Mouse (Mus musculus): ENCODE data around the gene Esrrg. TPM values are rescaled to one million over a fixed set of nuclear protein-coding genes. Genes with fewer than 3 reads are reported as not detected.

The Esrrg gene
- polyA plus RNA-seq, 1 experiment = 0.60 TPM

DNA sequence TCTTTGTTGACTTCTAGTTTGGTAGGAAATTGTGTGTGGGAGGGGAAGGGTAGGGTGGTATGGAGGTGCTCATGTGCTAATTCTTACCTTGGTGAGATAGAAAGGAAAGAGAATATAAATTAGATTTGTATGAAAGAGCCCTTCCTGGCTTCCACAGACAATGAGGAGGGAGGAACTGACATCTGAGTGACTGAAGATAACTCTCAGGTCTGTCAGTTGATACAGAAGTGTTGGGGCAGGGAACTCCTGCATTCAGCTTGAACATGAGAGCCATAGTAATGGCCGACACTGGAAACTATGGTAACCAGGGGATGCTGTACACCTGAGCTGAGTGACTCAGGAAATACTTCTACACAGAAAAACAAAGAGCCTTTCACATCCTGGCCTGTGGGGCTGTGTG lies 550.1 kb downstream of the Esrrg start:
- 90% methylated on average over 1 of the region's 1 CpGs for WGBS
- DNase-seq (ENCODE audit: low read depth, low spot score) = no peak

DNA sequence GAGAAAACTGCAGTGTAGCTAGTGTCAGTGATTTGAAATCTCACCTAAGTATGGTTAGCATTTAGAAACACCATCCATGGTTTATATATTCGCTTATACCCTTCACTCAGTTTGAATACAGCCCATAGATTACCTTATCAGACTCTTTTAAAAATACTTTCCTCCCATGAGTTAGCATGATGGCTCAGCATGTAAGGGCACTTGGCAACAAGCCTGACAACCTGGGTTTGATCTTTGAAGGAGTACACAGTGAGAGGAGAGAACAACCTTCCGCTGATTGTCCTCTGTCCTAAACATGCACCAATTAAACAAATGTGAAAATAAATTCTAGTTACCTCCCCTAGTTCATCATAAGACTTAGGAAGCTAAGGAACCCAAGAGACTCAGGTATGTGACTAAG lies 550.5 kb downstream of the Esrrg start:
- no peak for DNase-seq (ENCODE audit: low read depth, low spot score)
- 92% methylated on average over 2 of the region's 2 CpGs for WGBS

DNA sequence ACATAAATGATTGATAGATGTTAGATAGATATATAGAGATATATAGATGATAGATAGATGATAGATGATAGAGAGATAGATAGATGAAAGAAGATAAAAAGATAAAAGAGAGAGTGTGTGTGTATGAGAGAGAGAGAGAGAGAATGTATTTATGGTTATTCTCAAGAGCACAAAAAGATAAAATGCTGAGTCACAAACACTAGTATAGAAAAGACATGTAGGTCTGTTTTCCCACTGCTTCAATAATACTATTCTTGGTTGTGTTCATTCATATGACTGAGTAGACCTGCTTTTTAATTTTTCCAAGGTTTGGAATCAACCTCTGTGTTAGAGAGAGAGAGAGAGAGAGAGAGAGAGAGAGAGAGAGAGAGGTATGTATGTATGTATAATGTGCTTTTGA lies 554.5 kb downstream of the Esrrg start:
- no peak for DNase-seq (ENCODE audit: low read depth, low spot score)

DNA sequence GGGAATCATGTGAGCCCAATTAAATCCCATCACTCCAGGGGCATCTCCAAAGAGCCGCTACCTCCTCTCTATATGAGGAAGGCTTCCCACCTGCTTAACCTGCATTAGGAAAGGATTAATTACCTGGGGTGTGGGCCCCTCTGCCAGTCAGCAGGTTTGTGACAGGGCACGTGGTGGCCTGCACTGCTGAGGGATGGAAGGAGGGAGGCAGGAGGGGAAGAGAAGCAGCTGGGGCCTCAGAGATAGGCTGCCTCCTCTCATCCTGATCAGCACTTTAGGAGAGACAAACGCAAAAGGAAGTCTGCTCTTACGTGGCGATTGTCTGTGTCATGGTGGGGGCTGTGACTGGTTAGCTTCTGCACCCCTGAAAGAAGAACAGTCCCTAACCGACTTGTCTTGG lies 555.7 kb downstream of the Esrrg start:
- DNase-seq (ENCODE audit: low read depth, low spot score) = no peak
- WGBS = 70% methylated on average over 6 of the region's 6 CpGs

DNA sequence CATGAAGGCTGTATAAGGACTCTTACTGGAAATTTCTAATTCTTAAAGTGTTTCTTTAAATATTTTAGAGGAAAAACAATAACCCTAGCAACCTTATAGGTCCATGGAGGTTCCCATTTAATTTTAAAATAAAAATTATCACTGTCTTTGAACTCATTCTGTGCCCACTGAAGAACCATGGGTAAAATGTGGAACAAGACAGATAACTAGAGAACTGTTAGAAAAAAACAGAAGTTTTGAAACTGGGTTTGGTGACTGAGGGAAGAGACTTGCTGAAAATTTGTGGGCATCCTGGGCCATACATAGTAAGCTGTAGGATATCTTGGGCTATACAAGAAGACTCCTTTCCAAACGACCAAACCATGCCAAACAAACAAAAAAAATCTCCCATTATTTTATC lies 565.3 kb downstream of the Esrrg start:
- 28% methylated on average over 1 of the region's 1 CpGs for WGBS
- DNase-seq (ENCODE audit: low read depth, low spot score) = no peak

DNA sequence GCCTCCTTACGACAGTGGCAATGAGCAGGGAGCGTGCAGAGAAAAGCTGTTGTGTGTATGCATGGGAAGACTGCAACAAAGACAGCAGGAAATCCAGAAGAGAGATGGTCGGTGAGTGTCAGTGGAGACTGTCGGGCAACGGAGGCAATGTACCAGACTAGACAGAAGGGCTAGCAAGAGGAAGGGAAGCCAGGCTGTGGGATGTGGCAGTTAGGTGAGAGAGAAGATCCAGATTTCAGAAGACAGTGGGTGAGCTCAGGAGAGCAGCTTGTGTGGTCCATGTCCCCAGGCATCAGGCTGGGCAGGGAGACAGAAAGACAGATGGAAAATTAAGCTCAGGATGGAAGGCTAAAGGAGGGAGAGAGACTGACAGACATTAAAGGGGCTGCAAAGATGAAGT lies 574.4 kb downstream of the Esrrg start:
- 94% methylated on average over 5 of the region's 5 CpGs for WGBS
- no peak for DNase-seq (ENCODE audit: low read depth, low spot score)

DNA sequence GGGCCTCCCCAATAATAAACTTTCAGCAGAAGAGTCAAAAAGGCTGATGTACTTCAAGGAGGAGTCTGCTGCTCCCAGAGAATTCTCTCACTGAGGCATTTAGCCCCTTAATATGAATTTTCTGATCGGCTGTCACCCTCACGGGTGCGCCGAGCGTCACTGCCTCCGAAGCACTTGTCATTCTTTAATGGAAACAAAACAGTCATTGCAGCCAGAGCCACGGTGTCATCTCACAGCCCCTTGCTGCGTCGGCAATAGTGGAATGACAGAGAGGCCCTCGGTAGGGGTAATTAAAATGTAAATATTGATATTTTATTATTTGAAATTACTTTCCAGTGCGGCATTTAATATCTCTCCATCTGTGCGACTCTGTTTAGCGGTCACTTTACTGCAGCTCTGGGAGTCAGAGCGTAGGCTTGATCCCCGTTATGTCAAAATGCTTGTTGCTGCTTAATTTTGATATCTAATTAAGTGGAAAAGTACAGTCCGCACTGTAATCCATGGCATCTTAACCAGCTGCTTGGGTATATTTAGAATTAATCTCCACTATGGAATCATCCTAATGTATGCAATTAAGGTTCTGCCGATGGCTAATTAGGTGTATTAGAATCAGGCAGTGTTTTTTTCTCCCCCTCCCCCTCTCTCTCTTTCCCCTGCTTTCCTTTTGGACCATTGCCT lies 578.0 kb downstream of the Esrrg start:
- 76% methylated on average over 17 of the region's 17 CpGs for WGBS
- no peak for DNase-seq (ENCODE audit: low read depth, low spot score)

DNA sequence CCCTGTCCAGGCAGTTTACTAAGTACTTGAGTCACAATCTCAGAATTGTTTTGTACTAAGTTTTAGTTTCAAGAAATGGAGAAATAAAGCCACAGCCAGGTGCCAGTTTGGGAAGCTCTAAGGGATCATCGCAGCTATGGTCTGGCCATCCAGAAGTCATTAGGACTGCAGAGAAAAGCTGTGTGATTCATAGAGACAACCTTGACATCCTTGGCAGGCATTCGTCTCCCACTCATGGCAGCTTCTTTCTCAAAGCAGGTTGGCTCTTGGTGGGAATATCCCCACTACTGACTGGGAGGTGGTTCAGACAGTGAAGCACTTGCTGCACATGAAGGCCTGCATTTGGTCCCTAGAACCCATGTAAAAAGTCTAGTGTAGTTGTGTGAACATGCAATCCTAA lies 584.4 kb downstream of the Esrrg start:
- 88% methylated on average over 2 of the region's 2 CpGs for WGBS
- DNase-seq (ENCODE audit: low read depth, low spot score) = no peak

DNA sequence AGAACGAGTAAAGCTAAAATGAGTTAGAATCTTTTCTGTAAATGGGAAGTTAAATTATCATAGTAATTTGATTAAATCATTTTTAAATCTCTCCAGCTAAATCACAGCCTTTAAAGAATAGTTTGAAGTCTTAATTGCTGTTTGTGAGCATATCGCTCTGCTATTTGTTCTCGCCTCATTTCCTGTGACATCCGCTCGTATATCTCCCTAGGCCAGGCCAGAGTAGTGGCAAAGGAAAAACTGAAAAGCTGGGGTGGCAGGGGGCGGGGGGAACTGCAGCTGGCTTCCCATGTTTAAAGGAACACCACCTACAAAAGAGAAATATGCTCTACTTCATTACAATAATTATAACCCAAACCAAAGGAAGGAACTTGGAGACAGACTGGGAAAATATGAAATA lies 598.8 kb downstream of the Esrrg start:
- WGBS = 77% methylated on average over 6 of the region's 6 CpGs
- DNase-seq (ENCODE audit: low read depth, low spot score) = no peak

DNA sequence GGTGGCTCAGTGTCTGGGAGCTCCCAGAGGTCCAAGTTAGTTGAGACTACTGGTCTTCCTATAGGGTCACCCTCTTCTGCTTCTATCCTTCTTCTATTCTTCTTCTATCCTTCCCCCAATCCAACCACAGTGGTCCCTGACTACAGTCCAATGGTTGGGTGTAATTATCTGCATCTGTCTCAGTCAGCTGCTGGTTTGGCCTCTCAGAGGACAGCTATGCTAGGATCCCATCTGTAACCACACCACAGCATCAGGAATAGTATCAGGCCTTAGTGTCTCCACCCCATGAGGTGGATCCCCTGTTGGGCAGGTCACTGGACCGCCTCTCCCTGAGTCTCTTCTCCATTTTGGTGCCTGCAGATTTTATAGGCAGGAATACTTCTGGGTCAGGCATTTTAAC lies 600.4 kb downstream of the Esrrg start:
- WGBS = 45% methylated on average over 1 of the region's 1 CpGs
- DNase-seq (ENCODE audit: low read depth, low spot score) = no peak

DNA sequence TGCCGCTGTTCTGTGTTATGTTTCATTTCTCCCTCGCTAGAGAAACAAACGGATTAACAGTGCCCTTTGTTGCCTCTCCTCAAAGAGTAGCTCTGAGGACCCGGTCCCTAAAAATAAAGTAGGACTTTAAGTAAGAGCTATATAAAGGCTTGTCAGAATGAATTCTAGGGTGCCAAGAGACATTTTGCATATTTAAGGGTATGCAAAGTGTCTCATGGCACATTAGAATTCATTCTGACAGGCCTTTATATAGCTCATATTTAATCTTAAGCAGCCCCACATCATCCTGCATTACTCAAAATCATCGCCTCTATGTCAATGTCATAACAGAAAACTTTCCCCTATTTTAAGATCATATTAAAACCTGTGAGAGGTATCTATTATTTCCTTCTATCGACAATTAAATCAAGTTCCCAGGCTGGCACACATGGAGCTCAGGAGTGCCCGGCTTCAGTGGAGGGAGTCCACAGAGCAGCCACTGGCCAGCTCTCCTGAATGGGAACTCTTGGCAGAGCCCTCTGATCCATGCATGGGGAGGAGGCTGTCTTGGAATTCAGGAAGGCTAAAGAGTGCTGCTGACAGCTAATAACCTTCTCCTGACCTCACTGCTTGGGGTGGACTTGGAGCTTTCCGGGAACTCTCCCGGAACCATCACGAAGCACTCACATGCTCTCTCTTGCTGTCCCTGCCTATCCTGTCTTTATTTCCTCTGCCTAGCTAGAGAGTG lies 606.5 kb downstream of the Esrrg start:
- DNase-seq (ENCODE audit: low read depth, low spot score) = no peak
- 67% methylated on average over 10 of the region's 10 CpGs for WGBS

DNA sequence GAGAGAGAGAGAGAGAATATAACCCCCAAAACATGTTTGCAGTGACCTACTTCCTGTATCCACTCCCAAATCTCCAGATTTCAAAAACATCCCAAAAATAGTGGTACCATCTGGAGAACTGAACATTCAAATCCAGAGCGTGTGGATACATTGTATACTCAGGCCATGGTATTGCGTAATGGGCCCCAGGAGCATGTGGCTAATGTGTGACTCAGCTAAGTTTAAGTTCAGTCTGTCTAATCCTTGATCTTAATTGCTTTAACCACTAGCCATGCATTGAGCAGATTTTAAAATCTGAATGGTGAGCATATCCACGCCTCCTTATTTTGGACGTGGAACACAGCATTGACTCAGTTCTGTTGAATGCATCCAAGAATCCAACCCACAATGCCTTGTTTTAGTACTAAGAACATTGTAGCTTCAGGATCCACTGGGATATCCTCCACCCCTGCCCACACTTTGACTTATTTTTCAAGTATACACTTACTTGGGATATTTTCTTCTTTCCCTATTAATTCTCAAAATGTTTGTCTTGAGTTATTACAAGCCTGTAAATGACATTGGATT lies 612.7 kb downstream of the Esrrg start:
- 62% methylated on average over 4 of the region's 4 CpGs for WGBS
- no peak for DNase-seq (ENCODE audit: low read depth, low spot score)

DNA sequence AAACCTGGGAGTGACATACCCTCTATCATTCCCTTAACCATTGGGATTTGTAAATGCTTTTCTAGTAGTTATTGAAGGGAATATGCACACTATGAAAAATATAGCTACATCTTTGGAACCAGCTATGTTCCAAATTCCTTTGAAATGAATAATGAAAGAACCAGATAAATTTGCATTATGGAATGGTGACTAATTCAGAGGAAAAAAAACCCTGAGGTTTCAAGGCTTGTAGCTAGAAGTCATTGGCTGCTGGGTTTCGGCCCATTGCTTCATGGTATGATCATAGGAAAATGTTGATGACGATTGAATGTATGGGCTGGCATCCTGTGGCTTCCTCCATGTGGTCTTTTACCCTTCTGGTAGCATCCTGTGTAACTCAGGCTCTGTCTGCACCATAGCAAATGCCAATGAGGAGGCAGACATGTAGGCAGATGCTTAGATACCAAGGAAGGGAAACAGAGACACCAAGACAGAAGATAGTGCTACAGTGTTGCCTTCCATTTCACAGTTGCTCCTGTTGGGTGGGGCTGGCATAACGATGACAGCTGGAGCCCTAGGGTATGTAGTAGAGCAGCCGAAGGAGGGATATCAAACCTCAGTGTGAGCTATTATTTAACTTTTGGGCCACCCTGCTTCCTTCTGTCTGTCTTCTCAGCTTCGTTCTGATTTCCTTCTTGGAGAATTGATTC lies 624.6 kb downstream of the Esrrg start:
- 74% methylated on average over 5 of the region's 5 CpGs for WGBS
- DNase-seq (ENCODE audit: low read depth, low spot score) = no peak

DNA sequence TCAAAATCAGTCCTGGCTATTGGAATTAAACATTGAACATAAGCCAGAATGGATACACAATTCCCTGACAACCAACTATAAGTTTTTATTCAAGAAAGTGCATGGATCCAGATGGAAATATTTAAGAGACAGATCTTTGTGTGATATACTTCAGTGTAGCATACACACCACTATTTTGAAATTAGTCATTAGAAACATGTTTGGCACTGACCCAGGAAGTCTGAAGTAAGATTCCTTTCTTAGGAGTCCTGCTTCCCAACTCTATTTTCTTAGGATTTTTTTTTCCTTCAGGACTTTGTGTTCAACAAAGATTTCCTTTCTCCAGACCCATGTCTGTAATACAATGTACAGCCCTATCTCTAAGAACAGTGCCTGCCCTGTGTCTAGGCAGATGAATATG lies 630.0 kb downstream of the Esrrg start:
- no peak for DNase-seq (ENCODE audit: low read depth, low spot score)

DNA sequence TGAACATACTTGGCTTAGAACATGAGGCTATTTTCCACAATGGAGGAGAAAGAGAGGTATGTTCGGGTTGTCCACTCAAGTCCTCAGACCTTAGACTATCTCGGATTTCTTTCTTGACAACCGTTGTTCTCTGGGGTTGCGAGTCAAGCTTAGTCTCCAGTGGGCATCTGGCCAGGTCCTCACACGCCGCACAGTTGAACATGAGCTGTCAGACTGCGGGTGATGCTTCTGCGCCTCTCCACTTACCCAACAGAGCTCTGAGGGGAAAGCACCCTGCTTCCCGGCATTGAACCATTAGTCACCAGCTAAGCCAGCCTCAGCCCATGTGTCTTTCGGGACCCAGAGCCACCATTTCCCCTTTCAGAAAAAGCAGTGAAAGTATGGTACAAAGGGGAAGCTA lies 633.2 kb downstream of the Esrrg start:
- WGBS = 92% methylated on average over 10 of the region's 10 CpGs
- no peak for DNase-seq (ENCODE audit: low read depth, low spot score)

DNA sequence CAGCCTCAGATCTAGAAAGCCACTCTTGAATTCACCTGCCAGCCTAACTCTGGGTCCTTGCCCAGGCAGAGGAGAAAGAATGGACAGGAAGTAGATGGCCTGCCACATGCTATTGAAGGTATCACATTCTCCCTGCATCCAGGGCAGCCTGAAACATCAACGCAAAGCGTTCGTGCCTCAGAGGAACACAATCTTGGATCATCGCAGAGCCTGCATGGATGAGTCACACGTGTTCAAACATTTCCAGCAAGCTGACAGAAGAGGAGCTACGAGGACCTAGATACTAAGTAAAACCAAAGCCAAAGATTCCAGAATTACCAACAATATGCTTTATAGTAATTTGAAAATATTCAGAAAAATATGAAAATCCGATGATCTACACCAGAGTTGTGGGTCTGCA lies 648.9 kb downstream of the Esrrg start:
- 61% methylated on average over 7 of the region's 7 CpGs for WGBS
- DNase-seq (ENCODE audit: low read depth, low spot score) = no peak

DNA sequence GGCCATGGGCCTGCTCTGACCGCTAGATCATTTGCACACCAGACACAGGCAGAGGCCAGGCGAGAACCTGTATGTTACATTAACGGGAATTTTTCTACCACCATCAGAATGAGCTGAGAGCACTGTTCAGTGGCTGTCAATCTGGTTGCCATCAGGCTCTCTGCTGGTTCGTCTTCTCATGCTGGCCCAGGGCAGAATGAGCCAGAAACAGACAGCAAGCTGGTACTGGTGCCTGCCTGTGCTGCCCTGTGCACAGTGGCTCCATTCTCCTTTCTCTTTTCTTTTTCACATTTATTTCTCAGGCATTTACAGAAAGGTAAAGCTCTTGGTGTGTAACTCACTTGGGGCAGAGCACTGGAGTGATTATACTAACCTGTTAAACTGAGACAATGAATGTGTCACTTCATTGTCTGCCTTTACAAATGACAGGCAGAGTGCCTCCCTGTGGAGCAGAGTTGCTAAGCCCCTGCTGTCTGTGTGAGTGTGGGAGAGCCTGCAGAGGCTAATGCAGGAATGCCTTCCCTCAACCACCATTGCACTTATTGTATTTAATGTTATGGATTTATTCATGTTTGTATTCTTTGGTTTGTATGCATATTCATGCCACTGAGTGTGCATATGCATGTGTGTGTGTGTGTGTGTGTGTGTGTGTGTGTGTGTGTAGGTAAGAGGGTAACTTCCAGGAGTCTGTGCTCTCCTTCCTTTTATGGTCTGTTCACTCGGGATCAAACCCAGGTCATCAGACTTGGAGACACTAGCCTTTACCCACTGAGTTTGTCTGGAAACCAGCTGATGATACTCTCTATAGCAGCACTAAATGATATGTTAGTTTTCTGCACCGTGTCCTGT lies 651.9 kb downstream of the Esrrg start:
- WGBS = 72% methylated on average over 6 of the region's 6 CpGs
- no peak for DNase-seq (ENCODE audit: low read depth, low spot score)

DNA sequence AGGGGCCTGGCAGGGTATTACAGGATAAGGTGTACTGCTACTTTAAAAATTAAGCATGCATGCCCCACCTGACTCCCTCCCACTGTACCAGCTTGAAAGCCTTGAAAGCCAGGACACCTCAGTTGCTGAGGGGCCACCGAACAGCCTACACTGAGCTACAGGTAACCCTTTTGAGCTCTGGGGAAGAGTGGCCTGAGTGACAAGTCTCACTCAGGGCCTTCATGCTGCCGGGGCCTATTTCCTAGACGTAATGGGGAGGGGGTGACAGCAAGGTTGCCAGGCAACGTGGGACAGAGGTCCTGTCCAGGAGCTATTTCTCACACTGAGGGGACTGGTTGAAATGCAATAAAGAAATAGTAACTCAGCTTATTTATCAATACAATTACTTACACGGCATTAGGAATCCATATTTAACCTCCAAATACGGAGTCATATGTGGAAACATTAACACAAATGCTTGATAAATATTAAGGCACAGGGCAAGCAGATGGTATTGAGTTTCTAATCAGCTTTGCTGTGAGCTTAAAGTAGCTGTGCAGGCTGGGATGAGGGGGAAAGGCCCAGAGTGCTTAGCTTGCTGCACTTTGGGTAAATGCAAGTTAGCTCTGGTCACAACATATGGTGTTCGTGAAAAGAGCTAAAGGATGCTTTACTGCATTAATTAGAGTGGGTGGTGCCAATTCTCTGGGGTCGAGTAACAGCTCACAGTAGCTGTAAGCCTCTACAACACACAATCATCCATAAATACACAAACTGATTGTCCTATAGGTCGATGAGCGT lies 653.5 kb downstream of the Esrrg start, which contains the start of gene Ush2a:
Gene Ush2a (plus strand): TSS at position 121 of the 780 bp plus-strand sequence.
- DNase-seq (ENCODE audit: low read depth, low spot score) = no peak

More for the DNA sequence above, 653.5 kb downstream of the Esrrg start, which contains the start of gene Ush2a:
- WGBS = 74% methylated on average over 10 of the region's 10 CpGs
